Mouse (Mus musculus) layer of hippocampus, adult 11-12 months (tissue): ENCODE results near the gene A630076J17Rik.

Experiments
- DNase-seq: peaks from one replicate; pipeline ENCODE4 v3.0.0; 2022; ENCODE audit warnings: low spot score

The A630076J17Rik gene

DNA sequence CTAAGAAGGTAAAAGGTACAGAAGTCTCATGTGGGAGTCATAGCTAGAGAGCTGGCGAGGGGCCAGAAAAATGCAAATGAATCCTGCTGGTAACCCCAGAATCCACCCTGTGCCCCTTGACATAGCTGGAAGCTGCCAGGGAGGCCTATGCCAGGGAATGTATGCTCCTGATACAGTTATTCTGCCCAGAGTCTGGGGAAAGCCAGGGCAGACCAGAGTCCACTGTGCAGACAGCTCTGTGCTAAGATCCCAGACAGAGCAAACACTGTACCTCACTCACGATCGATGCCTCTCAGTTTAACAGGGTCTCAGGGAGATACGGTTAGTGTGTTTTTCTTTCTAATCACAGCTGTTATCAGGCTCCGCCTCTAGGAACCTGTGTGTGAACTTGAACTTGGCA lies 592 bp upstream of the A630076J17Rik start:
- DNase-seq = no peak

DNA sequence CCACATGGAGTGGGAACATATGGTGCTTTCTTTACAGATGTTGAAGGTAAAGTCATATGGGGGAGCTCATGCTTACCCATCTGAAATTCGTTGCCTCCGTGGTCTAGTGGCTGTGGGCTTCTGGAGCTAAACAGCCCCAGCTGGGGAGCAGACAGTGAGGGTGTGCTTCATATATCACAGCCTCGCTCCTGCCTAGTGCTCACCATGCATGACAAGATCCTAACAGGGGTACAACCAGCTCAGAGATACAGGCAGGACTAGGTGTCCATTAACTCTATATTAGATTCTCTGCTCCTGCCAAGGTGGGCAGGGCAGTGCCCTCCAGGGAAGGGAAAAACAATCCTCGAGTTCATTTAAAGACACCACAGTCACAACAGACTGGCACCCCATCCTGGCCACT lies 788 bp downstream of the A630076J17Rik start:
- DNase-seq = no peak

DNA sequence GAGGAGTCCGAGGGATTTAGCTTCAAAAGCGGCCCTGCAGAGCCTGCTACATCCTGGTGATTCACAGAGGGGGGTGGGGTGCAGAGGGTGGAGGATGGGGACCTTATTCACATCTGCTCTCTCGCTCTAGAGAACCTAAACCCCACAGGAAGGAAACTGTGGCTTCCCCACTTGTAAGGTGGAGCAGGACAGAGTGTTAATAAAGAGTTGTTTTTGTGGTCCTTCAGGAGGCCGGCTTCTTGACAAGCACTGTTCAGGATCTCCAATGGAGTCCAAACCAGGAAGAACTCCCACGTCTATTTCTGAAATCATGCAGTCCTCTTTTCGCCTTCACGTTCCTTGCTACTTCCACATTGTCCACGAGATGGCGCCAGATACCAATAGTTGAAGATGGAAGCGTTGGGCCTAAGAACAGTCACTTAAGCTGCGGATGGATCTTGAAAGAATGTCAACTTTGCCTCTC lies 3.0 kb downstream of the A630076J17Rik start:
- DNase-seq = peak; percentile 86

DNA sequence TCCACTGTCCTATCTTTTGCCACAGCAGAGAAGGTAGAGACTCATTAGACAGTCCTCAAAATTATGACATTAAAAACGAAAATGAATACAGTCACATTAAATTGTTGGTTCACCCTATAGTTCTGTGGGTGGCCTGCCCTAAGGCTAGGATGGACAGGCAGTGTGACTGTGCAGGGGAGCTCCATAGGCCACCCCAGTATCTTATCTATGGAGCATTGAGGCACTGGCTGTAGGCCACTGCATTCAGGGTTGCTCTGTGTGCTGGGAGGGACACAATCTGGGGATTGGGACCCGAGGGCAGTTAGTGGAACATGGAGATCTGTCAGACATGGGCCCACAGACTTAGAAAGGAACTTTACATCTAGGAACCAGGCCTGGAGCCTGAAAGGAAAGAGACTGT lies 3.5 kb downstream of the A630076J17Rik start:
- DNase-seq = no peak

DNA sequence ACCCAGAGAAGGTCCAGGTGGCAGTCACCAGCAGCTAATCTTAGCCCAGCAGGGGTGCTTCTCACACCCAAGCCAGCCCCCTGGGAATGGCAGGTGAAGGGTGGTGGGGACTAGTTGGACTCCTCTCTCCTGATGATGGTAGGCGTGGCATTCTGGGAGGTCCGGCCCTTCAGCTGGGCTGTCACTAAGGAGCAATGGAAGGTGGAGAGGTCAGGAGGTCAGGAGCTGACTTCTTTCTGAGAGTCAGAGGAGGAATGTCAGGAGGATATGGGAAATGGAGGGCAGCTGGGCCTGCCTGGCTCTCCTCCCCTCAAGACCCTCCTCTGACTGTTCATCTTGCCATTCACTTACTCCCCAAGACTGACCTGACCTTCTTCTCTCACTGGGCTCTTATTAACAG lies 7.6 kb downstream of the A630076J17Rik start:
- DNase-seq = no peak

DNA sequence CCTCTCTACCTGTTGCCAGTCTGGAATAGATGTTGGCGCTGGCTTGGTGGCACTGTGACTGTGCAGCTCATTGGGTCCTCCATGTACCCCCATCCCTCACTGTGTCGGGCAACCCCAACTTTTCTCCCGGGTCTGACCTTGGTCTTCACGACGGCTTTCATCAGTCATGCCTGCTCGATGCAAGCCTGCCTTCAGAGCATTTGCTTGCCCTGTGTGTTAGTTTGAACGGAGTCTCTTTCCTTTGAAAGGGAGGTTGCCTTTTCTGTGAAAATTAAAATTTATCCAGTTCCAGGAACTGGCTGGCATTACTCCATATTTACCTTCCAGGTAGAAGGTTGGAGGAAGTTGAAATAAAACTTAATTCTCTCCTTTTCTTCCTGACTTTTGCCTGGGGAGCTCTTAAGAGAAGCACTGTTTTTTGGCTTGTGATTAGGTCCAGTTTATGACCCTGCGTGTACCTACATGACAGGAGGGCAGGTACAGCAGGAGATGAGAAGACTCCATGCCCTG lies 8.1 kb downstream of the A630076J17Rik start:
- no peak for DNase-seq

DNA sequence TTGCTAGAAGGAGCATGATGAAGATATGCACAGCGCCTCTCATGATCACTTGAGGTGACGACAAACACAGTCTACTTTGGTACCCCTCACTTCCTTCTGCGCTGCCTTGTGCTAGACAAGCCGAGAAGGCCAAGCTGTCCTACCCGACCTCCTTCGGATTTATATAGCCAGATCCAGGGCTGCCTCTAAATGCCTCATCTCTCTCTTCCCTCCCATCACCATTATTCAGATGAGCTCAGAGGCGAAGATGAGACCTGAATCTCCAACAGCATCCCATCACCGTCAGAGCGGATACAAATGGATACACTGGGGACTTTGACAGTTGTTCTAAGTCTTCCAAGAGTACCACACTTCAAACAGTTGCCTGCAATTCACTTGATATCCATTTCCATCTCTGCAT lies 9.2 kb downstream of the A630076J17Rik start, which contains the start of gene Prok1:
Gene Prok1, minus strand, starts transcription at position 101 of the 400 bp plus-strand sequence.
- no peak for DNase-seq

DNA sequence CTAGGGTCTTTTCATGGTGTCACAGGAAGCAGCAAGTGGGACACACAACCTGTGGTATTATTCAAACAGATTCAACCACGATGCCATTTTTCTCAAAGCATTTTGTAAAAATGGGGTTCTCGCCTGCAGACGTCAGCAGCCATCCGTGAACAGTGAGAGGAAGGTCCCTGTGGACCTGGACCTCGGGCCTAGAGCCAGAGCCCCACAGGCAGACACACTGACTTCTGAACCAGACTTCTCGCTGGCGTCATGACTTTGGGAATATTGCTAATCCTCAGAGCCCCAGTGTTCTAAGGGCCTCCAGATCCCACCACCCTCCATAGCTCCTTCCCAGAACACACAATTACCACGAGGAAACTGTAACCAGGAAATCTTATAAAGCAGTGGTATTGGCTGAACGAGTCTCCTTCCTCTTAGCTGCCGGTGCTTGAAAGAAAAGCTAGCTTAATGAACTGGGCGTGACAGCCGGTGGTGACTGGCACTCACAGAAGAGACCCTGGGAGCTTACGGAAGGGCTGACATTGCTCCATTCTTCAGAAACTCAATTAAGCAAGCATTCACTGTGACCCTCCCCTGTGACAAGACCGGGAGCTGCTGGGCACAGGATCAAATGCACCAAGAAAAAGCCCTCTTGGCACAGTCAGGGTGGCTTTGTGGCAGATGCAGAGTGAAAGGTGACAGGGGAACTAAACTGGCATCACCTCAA lies 11.1 kb downstream of the A630076J17Rik start:
- no peak for DNase-seq

DNA sequence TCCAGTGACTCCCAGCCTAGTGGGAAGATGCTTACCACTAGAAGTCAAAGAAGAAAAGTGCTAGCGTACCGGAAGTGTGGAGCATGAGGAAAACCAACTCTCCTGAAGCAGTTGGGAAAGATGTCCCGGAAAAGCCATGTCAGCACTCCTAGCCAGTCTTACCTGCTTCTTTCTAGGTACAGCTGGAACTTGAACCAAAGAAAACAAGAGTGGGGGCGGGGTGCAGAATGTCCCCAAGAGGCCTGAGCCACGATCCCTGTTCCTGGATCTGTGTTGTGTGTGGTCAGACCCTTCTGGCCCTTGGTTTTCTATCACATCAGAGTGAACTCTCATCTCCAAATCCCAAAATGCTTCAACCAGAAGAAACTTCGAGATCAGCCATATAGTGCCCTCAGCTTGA lies 16.5 kb downstream of the A630076J17Rik start:
- no peak for DNase-seq

DNA sequence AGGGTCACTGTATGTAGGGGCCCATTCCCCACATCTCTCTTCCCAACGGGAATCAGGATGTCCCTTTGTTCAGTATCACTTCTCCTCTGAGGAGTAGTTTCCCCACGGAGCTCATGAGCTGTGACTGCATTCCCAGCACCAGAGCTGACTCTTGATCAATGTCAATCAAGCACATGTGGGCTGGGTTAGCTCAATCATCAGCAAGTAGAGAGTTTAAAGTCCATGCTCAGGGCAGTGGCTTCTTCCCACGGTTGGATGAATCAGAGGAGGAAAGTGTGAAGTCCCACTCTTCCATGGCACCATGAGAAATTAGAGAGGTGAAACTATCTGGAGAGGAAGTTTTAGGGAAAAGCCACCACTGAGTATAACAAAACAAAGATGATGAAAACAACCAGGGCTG lies 18.6 kb downstream of the A630076J17Rik start:
- DNase-seq = no peak

DNA sequence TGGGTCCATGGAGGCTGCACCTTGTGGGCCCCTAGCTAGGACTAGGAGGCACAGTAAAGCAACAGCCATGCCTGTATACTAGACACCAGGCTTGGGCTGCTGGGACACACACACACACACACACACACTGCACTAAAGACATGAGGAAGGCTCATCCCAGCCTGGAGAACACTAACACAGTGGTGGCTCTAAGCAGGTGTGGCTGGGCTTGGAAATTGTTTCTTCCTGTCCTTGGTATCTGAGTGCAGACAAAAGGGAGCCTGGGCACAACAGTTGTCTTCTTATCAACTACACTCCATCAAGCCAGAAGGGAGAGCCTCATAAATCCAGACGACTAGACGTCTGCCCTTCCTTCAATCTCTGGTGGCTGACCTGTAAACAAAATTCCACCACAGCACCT lies 19.9 kb downstream of the A630076J17Rik start:
- no peak for DNase-seq

DNA sequence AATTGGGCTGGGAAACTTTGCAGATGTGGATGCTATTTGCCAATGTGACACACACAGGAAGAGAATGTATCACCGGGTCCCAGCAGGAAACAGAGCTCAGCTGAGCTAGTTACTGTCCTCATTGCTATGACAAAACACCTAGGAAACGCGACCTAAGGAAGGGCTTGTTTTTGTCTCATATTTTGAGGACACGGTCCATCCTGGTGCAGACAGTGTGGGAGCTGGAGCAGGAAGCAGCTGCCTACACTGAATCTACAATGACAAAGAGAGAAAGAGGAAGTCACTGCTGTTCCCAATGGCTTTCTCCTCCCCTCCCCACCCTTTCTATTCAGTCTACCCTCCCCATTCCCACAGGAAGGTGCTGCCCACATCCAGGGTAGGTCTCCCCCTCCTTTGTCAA lies 21.6 kb downstream of the A630076J17Rik start:
- DNase-seq = no peak

DNA sequence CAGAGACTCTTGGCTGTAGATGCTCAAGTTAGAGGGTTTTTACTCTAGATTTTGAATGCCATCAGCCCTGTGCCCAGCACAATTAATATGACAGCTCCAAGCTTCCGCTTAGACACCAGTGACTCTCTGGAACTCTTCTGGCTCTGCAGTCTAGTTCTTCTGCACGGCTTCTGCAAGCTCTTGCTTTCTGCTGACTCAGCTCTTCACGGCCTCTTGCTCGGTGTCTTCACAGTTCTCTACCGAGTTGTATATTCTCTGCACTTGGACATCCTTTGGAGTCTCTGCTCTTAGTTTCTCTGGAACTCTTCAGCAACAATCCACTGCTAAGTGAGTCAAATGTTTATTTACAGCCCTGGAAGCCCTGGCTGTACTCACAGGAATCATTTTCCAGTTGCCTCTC lies 23.5 kb downstream of the A630076J17Rik start:
- DNase-seq = no peak

DNA sequence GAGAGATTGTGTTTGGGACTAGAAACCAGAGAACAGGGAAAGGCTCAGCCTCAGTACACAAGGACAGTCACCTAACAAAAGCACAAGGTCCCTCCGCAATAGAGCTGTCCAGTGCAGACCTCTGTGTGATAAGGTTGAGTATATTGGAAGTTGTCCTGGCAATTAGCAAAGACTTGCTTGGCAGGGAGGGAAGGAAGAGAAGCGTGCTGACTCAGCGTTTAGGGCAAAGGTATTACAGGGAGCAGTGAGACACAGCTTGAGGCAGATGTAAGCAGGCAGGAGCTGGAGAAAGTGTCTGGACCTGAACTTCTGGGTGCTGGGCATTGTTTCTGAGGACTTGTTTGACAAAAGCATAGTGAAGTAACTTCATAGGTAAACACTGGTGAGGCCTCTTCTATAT lies 25.6 kb downstream of the A630076J17Rik start:
- DNase-seq = no peak

DNA sequence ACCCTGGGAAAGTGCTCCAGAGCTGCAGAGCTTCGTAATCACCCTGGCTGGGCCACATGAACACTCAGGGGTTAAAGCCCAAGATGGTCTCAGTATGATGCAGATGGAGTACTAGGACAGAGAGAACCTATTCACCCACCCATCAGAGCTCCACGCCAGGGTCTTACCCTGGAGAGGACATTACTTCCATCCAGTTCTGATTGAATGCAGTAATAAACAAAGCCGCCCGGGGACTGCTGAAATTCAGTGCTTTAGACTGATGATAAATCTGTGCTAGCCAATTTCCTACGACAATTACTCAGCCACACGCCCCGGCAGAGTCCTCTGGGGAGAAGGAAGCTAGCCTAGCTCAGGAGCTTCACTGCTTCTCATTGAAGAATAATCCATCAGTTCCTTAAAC lies 26.3 kb downstream of the A630076J17Rik start:
- DNase-seq = no peak

DNA sequence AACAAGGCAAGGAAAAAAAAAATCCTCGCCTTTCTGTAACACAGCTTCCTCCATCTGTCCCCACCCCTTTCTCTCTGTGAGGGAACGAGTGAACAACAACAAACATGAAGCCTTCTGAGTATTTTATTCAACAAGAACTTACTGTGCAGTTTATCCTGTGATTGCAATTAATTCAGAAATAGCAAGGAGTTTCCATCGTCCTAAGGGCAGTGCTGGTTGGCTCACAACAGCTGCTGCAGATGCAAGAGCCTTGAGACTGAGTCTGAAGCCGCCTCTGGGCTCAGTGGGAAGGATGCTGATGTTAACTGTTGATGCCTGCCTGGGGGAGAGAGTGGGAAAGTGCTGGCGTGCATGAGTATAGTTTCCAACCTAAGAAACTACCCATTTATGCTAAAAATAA lies 27.5 kb downstream of the A630076J17Rik start:
- DNase-seq = no peak

DNA sequence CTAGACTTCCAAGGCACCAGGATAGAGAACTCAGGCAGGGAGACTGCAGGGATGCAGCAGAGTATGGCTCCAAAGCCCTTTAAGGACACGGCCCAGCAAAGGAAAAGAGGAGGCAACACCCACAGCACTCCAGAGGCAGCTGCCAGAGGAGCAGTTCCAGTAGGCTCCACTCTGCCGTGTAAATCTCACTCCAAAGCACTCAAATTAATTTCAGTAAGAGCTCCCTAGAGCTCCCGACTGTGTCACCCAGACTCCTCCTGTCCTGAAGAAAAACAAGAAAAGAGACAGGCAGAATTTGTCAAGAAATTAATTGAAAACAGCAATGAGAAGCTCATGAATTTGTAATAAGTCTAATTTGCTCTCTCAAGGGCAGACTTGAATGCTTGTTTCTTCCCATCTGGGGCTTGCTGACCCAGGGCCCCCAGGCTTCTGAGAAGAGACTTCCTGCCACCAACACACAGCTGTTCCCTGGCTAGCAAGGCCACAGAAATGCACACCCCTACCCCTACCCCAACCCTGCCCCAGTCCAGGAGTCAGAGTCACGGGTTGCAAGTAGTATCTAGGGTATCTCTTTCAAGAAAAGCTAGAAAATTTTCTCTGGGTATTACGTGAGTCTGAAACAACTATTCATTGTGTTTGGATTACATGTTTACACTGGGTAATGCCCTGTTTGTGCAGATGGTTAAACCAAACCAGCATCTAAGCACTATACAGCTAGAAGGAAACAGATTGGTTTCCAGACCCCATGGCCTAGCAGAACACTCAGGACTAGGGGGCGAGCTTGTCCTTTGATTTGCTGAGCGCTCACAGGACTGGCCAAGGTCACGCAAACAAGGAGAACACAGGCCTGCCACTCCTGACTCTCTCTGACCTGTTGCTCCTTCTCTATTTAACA lies 30.8 kb downstream of the A630076J17Rik start:
- DNase-seq = peak; percentile 16

DNA sequence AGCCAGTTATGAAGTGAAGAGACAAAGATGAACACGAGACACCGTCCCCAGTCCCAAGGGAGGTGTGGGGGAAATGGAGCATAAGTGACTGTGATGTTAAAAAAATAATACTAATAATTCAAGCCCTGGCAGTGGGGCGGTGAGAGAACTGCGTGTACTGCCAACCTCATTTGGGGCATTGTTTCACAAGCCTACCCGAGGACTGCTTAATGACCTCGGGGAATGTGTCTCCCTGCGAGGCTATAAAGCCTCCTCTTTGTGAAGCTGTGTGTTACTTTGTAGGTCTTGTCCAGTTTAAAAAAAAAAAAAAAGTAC lies 31.4 kb downstream of the A630076J17Rik start:
- peak; percentile 18 for DNase-seq

DNA sequence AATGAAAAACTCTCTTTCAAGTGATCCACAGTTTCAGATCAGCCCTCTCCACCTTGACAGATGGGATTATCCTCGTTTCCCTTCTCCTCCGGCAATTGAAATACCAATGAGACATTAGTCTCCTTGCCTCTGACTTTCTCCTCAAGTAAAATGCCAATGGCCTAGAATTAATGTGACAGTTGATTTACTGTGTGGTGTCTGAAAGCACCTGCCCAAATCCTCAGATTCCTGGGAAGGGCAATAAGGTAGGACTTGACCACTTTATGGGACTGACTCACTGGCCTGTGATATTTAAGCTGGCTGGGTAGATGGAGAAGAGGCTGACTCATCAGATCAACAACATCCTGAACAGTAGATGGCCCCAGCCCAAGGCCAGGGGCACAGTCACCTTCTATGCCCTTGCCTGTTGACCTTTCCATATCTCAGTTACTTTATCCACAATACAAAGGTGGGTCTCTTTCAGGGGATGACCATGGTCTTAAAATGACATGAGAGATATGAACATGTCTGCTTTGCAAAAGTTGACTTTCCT lies 36.5 kb downstream of the A630076J17Rik start:
- DNase-seq = no peak

DNA sequence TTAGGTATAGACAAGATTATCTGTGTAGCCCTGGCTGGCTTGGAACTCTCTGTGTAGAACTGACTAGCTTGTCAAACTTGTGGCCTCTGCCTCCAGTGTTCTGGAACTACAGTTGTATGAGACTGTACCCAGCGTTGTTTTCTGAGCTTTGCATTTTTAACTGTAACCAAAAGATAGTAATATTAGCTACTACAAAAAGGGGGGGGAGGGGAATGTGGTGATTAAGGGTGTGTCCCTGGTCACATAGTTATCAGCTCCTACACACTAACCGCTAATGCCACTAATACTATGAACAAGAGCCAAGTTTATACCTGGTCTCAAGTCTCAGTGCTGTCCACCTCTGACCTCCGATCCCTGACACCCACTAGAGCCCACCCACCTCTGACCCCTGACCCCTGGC lies 42.0 kb downstream of the A630076J17Rik start:
- no peak for DNase-seq

DNA sequence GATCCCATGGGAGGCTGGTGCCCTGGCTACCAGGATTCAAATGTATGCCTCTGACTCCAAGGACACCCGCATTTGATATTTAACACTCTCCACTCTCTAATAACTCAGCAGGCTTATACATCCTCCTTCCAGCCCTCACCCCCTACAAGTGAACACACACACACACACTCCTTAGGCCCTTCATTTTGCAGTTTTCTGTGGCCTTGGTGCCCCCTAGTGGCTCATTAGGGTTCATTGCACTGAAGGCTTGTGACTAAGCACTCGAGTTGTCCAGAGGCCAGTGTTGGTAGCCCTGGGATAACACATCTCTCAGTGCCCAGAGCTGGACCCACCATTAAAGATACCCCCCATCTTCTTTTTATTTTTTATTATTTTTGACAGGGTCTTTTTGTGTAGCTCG lies 43.4 kb downstream of the A630076J17Rik start:
- peak; percentile 75 for DNase-seq

DNA sequence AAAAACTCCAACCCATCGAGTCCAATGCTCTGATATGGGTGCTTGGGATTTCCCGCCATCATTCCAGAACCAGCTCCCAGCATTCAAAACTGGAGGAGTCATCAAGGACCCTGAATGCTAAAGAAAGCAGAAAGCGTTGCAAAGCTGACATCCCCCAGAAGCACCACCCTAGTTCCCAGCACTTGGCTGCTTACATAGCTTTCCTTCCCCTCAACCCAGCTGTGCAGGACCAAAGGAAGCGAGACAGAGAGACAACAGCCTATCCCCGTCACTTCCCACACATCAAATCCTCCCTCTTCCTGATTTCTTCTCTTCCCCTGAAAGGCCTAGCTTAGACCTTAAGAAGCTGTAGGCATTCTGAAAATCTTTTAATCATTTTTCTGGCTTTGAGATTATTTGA lies 44.9 kb downstream of the A630076J17Rik start:
- no peak for DNase-seq

DNA sequence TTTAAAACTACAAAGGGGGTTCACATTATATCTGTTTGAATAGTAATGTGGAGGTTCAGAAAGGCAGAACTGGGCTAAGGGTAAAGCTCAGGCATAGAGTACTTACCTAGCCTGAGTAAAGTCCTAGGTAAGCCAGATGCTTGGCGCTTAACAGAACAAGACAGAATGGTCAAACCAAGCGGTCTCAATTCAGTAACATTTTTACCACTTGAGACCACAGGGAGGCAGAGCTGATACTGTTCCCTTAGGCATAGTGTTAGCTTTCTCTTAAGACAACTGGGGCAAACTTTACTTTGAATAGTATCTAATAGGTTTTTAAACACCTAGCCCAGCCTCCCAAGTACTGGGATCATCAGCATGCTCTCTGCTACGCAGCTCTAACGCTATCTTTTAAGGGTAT lies 45.6 kb downstream of the A630076J17Rik start:
- DNase-seq = no peak
